Mouse (Mus musculus): ENCODE data around the gene Gm14443.
"Not testable (repeated sequence)": the region's sequence is repeated elsewhere in the genome, so short reads cannot be mapped to it uniquely, and the experiment has no call there.

Gene Gm14443

DNA sequence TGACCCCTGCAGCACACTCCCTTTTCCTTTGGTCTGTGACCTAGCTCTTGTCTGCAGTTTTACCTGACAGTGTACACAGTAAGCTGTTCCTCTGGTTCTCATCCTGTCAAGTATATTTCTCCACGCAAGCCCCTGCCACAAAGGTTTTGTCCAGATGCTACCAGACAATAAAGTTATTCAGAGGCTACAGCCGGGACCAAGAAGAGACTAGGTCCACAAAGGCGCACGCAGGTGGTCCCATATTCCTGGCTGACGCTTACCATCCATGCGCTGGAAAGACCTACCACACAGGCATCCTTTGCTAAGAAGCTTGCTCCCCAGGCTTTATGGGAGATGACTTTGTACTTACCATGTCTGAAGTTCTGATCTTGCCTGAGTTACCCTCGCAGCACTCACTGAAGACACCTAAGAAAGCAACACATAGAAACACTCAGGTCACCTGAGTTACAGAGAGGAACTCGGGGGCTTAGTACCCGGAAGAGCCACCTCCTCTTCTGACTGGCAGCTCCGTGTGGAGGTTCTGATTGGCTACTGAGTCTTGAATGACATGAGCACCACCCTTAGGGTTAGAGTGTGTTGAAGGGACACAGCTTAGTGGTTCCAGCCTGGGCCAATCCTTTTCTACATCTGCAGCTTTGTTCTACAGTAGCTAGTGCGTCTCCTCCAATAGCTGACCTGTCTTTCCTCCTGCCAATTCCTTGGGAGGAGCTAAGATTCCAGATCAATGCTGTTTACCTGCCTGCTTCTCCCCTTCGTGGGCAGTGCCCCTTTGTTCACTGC lies at the start of gene Gm14443:
Gene Gm14443 (minus strand): TSS at position 471 of the 780 bp plus-strand sequence.
- DNase-seq (ENCODE audit: low read depth in 2 of 2, low spot score in 2 of 2), result not testable (repeated sequence)

DNA sequence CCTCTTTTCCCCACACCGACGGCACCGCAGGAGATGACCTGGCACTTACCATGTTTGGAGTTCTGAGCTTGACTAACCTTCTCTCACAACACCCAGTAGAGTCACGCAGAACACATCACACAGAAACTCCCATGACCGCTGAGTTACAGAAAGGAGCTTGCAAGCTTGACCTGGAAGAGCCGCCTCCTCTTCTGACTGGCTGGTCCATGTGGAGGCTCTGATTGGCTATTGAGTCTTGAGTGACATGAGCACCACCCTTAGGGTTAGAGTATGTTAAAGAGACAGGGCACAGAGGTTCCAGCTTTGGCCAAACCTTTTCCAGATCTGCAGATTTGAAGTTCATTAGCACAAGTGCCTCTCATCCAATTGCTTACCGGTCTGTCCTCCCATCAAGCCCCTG lies 31.1 kb upstream of the Gm14443 start, which contains the start of gene Gm14391:
Gene Gm14391 (minus strand): TSS at position 186 of the 400 bp plus-strand sequence.
- not testable (repeated sequence) for DNase-seq (ENCODE audit: low read depth in 2 of 2, low spot score in 2 of 2)

DNA sequence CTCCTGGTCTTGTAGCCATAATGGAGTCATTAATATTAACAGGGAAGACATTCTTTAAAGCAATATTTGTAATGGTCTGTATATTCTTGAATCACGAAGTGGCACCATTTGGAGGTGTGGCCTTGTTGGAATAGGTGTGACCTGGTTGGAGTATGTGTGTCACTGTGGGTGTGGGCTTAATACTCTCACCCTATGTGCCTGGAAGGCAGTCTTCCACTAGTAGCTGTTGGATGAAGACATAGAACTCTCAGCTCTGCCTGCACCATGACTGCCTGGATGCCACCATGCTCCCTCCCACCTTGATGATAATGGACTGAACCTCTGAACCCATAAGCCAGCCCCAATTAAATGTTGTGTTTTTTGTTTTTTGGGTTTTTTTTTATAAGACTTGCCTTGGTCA lies 3.3 kb upstream of the Gm14443 start:
- not testable (repeated sequence) for DNase-seq (ENCODE audit: low read depth in 2 of 2, low spot score in 2 of 2)

DNA sequence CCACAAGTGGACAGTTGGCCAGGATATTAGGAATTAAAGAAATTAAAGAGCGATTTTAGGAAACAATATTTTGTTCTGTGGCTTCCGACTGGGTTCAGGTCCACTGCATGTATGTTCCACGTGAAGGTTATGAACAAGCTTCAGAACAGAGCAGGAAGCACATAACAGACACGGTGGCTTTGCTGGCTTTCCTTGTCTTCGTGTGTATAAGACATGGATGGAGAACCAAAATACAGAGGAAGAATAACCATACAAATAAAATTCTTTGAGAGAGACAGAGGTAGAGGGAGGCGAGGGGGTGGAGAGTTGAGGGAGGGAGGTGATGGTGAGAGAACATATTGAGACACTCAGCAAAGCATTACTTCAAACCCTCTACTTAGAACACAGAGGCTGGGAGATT lies 641 bp upstream of the Gm14443 start:
- no peak for DNase-seq (ENCODE audit: low read depth in 2 of 2, low spot score in 2 of 2)

DNA sequence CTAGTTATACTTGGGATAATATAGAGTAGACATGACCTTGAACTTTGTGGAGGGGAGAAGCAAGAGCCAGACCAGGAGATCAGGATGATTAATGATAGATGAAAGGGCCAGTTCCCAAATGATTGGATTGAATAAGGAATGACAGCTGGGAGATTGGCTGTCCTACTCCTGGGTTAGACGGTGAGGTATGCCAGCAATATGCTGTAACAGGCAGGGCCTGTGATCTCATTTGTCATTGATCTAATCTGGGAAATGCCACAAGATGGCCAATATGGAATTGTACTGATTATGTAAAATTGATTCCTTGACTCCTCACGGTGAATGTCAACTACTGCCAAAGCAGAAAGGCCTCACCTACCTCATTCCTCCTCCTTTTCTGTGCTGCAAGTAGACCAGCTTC lies 1.6 kb downstream of the Gm14443 start:
- not testable (repeated sequence) for DNase-seq (ENCODE audit: low read depth in 2 of 2, low spot score in 2 of 2)

DNA sequence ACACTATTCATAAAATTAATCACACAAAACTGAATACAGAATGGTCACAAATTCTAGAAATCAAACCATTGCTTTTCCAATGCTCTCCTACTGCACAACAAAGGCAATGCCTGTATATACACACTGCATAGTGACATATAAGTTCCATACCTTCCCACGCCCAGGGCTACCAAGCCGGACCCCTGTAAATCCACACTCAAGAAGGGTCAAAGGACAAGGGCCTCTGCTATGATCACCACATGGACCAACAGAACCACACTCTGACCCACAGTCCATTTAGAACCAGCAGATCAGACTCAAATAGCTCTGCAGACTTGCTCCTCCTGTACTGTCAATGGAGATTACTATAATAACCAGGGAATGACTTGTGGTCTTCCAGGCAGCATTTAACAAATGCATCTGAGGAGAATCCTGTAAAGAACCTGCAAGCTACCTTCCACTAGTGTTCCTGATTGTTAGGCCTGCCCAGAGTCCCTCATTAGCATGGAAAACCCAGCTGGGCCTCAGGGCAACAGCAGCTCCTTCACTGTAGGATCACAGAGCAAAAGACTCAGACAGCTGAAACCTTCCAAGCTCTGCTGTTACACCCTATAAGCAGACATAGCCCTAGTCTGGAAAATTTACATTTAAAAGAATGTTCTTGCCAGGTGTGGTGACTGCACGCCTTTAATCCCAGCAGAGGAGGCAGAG lies 2.6 kb downstream of the Gm14443 start:
- DNase-seq (ENCODE audit: low read depth in 2 of 2, low spot score in 2 of 2), result not testable (repeated sequence)

DNA sequence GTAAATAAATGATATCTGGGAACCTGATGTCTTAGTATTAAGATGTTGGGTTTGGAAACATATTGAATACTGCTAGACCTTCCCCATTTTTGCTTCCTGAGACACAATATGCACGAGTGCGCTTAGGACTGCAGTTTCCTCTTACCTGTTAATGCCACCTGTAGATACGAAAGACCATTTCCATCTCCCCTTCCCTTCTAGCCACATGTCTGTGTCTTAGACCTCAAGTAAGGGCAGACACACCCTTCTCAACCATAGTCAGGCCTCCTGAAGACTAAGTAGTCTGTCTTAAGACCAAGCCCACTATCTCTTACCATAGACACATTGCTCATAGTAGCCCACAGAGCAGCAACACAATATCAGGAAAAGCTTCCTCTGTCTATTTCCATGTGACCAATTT lies 3.5 kb downstream of the Gm14443 start:
- DNase-seq (ENCODE audit: low read depth in 2 of 2, low spot score in 2 of 2), result no peak

DNA sequence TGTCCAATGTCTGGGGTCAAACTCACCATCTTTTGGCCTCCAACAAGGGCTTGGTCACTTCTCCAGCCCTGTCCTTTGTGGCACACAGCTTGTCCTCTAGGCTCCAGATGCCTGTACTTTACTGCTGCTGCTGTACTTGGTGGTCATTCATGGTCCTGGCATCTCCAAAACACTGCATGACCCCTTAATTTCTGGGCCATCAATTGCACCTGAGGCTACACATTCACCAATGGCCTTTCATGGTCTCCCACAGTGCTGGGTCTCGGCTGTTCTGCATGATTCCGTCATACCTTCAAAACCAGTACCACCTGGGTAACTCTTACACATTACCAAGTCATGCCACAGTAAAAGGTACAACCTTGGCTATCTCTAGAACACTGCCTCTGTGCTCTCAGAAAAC lies 8.8 kb downstream of the Gm14443 start:
- not testable (repeated sequence) for DNase-seq (ENCODE audit: low read depth in 2 of 2, low spot score in 2 of 2)

DNA sequence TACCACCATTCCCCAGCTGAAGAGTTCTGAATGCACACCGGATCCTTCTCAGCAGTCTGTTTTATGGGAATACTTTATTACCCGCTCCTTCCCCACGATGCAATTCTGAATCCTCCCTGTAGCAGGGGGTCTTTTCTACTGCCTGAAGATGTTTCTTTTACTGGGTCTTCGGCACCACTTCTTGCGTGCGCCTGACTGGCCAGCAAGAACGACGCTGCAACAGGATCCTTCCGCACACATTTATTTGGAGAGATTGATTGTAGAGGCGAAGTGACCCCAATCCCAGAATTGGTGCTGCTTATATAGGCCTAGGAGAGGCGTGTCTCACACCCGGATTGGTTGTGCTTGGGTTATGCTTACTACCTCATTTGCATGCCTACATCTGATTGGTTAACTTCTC lies 10.6 kb downstream of the Gm14443 start:
- not testable (repeated sequence) for DNase-seq (ENCODE audit: low read depth in 2 of 2, low spot score in 2 of 2)

DNA sequence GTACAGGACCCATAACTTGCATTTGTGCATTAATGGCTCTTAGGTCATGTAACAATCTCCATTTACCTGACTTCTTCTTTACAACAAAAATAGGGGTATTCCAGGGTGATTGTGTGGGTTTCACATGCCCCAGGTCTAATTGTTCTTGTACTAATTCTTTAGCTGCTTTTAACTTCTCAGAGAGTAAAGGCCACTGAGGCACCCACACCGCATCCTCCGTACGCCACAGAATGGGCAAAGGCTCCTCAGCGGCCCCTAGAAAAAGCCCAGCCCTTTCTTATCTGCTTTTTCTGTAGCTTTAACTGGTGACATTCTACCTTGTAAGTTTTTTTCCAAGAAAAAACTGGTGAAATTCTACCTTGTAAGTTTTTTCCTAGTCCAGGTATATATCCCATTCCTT lies 14.2 kb downstream of the Gm14443 start:
- not testable (repeated sequence) for DNase-seq (ENCODE audit: low read depth in 2 of 2, low spot score in 2 of 2)

DNA sequence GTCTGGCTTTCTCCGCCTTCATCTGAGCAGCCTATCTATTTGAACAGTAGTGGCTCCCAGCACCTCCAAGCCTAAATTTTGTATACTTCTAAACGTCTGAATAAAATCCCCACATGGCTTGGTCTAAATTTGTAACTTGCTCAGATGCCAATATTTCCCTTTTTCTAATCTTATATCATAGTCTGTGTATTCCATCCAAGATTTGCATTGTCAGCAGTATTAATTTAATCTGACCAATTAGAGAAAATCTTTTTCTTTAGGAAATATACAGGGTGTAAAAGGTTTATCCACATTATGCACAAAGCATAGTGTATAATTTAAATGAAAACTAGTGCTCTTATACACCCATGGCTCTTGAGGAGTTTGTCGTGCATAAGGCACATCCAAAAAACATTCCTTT lies 17.0 kb downstream of the Gm14443 start:
- no peak for DNase-seq (ENCODE audit: low read depth in 2 of 2, low spot score in 2 of 2)

DNA sequence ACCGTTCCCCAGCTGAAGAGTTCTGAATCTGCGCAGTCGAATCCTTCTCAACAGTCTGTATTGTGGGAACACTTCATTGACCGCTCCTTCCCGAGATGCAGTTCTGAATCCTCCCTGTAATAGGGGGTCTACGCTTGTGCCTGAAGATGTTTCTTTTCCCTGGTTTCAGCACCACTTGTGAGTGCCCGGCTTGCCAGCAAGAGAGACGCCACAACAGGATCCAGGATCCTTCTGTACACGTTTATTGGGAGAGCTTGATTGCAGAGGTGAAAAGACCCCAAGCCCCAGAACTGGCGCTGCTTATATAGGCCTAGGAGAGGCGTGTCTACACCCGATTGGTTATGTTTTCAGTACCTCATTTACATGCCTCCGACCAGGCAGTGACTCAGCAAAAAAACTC lies 19.0 kb downstream of the Gm14443 start:
- no peak for DNase-seq (ENCODE audit: low read depth in 2 of 2, low spot score in 2 of 2)

DNA sequence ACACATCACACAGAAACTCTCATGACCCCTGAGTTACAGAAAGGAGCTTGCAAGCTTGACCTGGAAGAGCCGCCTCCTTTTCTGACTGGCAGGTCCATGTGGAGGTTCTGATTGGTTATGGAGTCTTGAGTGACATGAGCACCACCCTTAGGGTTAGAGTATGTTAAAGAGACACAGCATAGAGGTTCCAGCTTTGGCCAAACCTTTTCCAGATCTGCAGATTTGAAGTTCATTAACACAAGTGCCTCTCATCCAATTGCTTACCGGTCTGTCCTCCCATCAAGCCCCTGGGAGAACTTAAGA lies 33.7 kb downstream of the Gm14443 start, which contains the start of gene Gm14399:
Gene Gm14399 (minus strand): TSS at position 20 of the 303 bp plus-strand sequence.
- DNase-seq (ENCODE audit: low read depth in 2 of 2, low spot score in 2 of 2), result not testable (repeated sequence)

DNA sequence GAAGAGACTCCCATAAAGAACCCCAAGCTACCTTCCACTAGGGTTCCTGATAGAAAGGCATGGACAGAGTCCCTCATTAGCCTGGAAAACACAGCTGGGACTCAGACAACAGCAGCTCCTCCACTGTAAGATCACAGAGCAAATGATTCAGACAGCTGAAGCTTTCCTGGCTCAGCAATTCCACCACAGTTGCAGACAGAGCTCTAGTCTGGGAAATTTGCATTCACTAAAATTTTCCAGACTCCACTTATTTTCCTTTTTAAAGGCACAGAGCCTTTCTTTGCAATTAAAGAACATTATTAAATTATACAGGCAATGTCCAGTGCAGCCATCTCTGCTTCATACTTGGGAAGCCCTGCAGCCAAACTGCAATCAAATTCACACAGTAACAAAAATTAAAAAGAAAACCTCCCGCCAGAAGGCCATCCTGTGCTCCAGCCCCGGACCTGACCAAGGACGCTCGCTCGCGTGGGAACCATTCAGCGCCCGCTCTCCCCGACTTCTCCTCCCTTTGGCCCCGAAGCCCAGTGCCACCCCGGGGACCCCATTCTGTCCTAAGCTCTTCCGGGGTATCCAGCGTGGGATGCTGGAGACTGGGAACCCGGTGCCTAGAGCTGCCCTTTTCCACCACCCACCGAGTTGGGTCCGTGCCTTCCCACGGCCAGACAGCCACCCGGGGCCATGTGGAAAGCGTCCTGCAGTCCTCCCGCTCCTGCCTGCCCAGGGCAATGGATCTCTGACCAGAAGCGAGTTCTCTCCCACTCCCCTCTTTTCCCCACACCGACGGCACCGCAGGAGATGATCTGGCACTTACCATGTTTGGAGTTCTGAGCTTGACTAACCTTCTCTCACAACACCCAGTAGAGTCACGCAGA lies 34.3 kb downstream of the Gm14443 start:
- DNase-seq (ENCODE audit: low read depth in 2 of 2, low spot score in 2 of 2), result not testable (repeated sequence)

DNA sequence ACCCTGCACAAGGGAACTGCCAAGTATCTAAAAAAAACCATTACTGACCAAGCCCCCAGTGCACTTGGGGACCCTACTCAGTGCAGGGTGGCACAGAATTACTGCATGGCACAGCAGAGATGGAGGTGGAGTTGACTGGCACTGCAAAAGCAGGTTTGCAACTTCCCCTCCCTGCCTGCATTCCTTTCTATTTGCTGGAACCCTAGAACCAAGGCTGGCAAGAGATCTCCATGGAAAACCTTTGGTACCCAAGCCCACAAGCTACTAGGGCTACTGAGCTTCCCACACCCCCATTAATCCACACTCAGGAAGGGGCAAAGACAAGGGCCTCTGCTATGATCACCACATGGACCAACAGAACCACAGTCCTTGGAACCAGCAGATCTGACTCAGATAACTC lies 35.0 kb downstream of the Gm14443 start:
- not testable (repeated sequence) for DNase-seq (ENCODE audit: low read depth in 2 of 2, low spot score in 2 of 2)

Data from CD8-positive naive resting alpha-beta T cell, adult 2 months (primary cell).